ENCODE assay signal across 7 mouse cellular contexts in the genomic region with DNA sequence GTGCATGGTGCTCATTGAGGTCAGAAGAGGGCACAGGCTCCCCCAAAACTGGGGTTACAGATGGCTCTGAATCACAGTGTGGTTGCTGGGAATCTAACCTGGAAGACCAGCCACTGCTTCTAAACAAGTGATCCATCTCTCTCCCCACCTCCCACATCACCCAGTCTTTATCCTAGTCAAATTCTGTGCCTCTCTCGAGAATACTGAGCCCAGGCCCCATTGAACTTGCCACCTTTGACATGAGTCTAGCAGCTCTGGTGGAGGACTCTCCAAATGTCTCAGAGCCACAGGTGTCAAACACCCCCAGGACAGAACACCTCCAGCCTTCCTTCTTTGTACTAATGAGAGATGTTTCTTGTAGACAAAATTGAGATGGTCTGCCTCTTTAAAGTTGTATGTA. TPM values are rescaled to one million over a fixed set of nuclear protein-coding genes. Genes with fewer than 3 reads are reported as not detected.
DNase-seq lines count a peak whose midpoint lies in the region; ATAC-seq and TF ChIP-seq lines count a peak whose summit lies in the region.

No protein-coding gene starts in this region.

- H3K4me1 ChIP-seq in spleen, adult 2 months (ENCODE audit: control insufficient read depth, insufficient read depth, insufficient read length): peaks cover 31% of the 10 kb centered on the region
- peaks cover 48% of the 10 kb centered on the region for H3K4me1 ChIP-seq in forebrain, embryonic 12.5 days
- peaks cover 56% of the 10 kb centered on the region for H3K4me1 ChIP-seq in limb, embryonic 12.5 days (replicated peaks)
- H3K4me1 ChIP-seq in small intestine, adult 2 months (ENCODE audit: control insufficient read depth, insufficient read depth, insufficient read length, low read length): peaks cover 10% of the 10 kb centered on the region; the same call in 1 of the 2 replicates

- no peak for TF ChIP-seq POLR2A in spleen, adult 2 months (IDR thresholded peaks at IDR 0.05; ENCODE audit: low read depth, low read length)
- no peak for TF ChIP-seq POLR2A in small intestine, adult 2 months (IDR thresholded peaks at IDR 0.05; ENCODE audit: low read depth, low read length)

- H3K4me3 ChIP-seq in spleen, adult 2 months (ENCODE audit: extremely low read depth, insufficient read depth, insufficient read length): peak overlapping the region; percentile 32
- no peak overlapping the region for H3K4me3 ChIP-seq in forebrain, embryonic 12.5 days (replicated peaks)
- peak overlapping the region; percentile 81; the same call in 1 of the 2 replicates for H3K4me3 ChIP-seq in limb, embryonic 12.5 days (replicated peaks)
- H3K4me3 ChIP-seq in small intestine, adult 2 months (ENCODE audit: low read depth, low read length): peak overlapping the region; percentile 34; the same call in 1 of the 2 replicates

- H3K27ac ChIP-seq in spleen, adult 2 months (ENCODE audit: insufficient read depth, low read length): no peak overlapping the region
- no peak overlapping the region for H3K27ac ChIP-seq in forebrain, embryonic 12.5 days
- no peak overlapping the region for H3K27ac ChIP-seq in limb, embryonic 12.5 days
- H3K27ac ChIP-seq in small intestine, adult 2 months (ENCODE audit: insufficient read depth, low read depth, low read length): 0 out of 2 replicates have a peak overlapping the region, but pooled peaks have one; percentile 0

- peak in 1 of 2 experiments; percentile 1 for DNase-seq in spleen, adult 2 months (ENCODE audit: low read depth in 1 of 2, low spot score in 2 of 2)
- DNase-seq in spleen, adult 12 weeks (ENCODE audit: low spot score): no peak
- DNase-seq in left cerebral cortex, adult 9 months (ENCODE audit: low spot score in 2 of 2): no peak

- no peaks in the 10 kb centered on the region for H3K9me3 ChIP-seq in forebrain, embryonic 12.5 days
- no peaks in the 10 kb centered on the region for H3K9me3 ChIP-seq in limb, embryonic 12.5 days

- 0 out of 2 replicates have a peak, but pooled peaks cover 2% of the 10 kb centered on the region for H3K36me3 ChIP-seq in spleen, adult 2 months (ENCODE audit: control insufficient read depth, insufficient read depth, low read length)
- H3K36me3 ChIP-seq in forebrain, embryonic 12.5 days (replicated peaks): no peaks in the 10 kb centered on the region
- no peaks in the 10 kb centered on the region for H3K36me3 ChIP-seq in limb, embryonic 12.5 days
- H3K36me3 ChIP-seq in small intestine, adult 2 months (ENCODE audit: control insufficient read depth, insufficient read depth, low read length): peaks cover 2% of the 10 kb centered on the region; the same call in 1 of the 2 replicates

- H3K27me3 ChIP-seq in spleen, adult 2 months (ENCODE audit: control insufficient read depth, insufficient read depth, low read length): no peaks in the 10 kb centered on the region
- H3K27me3 ChIP-seq in forebrain, embryonic 12.5 days: peaks cover 11% of the 10 kb centered on the region
- H3K27me3 ChIP-seq in limb, embryonic 12.5 days: no peaks in the 10 kb centered on the region; the same call in 1 of the 2 replicates
- H3K27me3 ChIP-seq in small intestine, adult 2 months (ENCODE audit: control insufficient read depth, insufficient read depth, low read length): no peaks in the 10 kb centered on the region

- WGBS in spleen, adult 2 months: 36% methylated on average over 1 of the region's 1 CpGs
- WGBS in forebrain, embryonic 12.5 days: 39% methylated on average over 1 of the region's 1 CpGs
- 4% methylated on average over 1 of the region's 1 CpGs for WGBS in limb, embryonic 12.5 days
- WGBS in small intestine, adult 2 months: 11% methylated on average over 1 of the region's 1 CpGs

- no peak overlapping the region for H3K9ac ChIP-seq in forebrain, embryonic 12.5 days
- 0 out of 2 replicates have a peak overlapping the region, but pooled peaks have one; percentile 19 for H3K9ac ChIP-seq in limb, embryonic 12.5 days (replicated peaks)

- TF ChIP-seq CTCF in spleen, adult 2 months (IDR thresholded peaks at IDR 0.05; ENCODE audit: extremely low read depth, insufficient read depth, insufficient read length, insufficient replicate concordance): no peak
- TF ChIP-seq CTCF in small intestine, adult 2 months (IDR thresholded peaks at IDR 0.05; ENCODE audit: extremely low read depth, insufficient read length, insufficient replicate concordance, low read depth, low read length): no peak

- peak overlapping the region; percentile 98 for H3K4me2 ChIP-seq in forebrain, embryonic 12.5 days
- peak overlapping the region; percentile 93 for H3K4me2 ChIP-seq in limb, embryonic 12.5 days

- no peak for ATAC-seq in forebrain, embryonic 12.5 days (ENCODE audit: low FRiP score)
- ATAC-seq in limb, embryonic 12.5 days (ENCODE audit: insufficient number of reproducible peaks, insufficient read depth, low FRiP score, low TSS enrichment, low read depth): no peak
- no peak for ATAC-seq in granulocyte monocyte progenitor cell, adult 5-6 weeks (replicated peaks; ENCODE audit: poor library complexity, severe bottlenecking)

RNA-seq across cellular contexts. Expression of a gene that starts 1.2 kb away (rescaled TPM):
- 19.2 and 19.4 TPM in 2 replicates for polyA plus RNA-seq in spleen, adult 2 months (2012; rRNA removed)
- polyA plus RNA-seq in forebrain, embryonic 12.5 days (2016; fragmentation: Nextera tagmentation; extraction: Ambion mirVana): 16.8 and 18.7 TPM in 2 replicates
- polyA plus RNA-seq in limb, embryonic 12.5 days (2016; fragmentation: Nextera tagmentation; extraction: Ambion mirVana): 31.4 and 35.0 TPM in 2 replicates
- 21.6 and 37.0 TPM in 2 replicates for polyA plus RNA-seq in small intestine, adult 2 months (2012; rRNA removed)
- total RNA-seq in granulocyte monocyte progenitor cell, adult 5-6 weeks (2014; fragmentation: Nextera tagmentation): 5.1 and 6.8 TPM in 2 replicates
- total RNA-seq in granulocyte monocyte progenitor cell, adult 5-6 weeks (2017): 7.8 and 8.9 TPM in 2 replicates
